Comparison of ENCODE assay signal across 8 mouse cellular contexts in genomic region chr6:128839921-128840320, GRCm38 (mm10). TPM values are rescaled to one million over a fixed set of nuclear protein-coding genes. Genes with fewer than 3 reads are reported as not detected.
A peak's percentile ranks its signal among the peaks of the same experiment; 100 is the strongest.
DNase-seq lines count a peak whose midpoint lies in the region; ATAC-seq and TF ChIP-seq lines count a peak whose summit lies in the region.

No protein-coding gene starts in this region.

- H3K27ac ChIP-seq in forebrain, embryonic 14.5 days (ENCODE audit: low read depth, low read length), result no peak overlapping the region
- H3K27ac ChIP-seq in lung, postnatal 0 days (ENCODE audit: low read length), result peak overlapping the region; percentile 99; the same call in 1 of the 2 replicates

- no peaks in the 10 kb centered on the region for H3K9me3 ChIP-seq in forebrain, embryonic 14.5 days (replicated peaks; ENCODE audit: control insufficient read depth, low read length)
- H3K9me3 ChIP-seq in lung, postnatal 0 days (ENCODE audit: low read length), result no peaks in the 10 kb centered on the region

- peak; percentile 21 for DNase-seq in cerebellum, adult 11 months
- no peak for DNase-seq in cerebellum, postnatal 4 days (ENCODE audit: low spot score in 2 of 2)
- DNase-seq in 3T3-L1 (ENCODE audit: low read depth, low spot score), result peak; percentile 36
- no peak for DNase-seq in forebrain, embryonic 14.5 days (ENCODE audit: low spot score)
- no peak for DNase-seq in lung, postnatal 0 days (ENCODE audit: low spot score)
- DNase-seq in adrenal gland, postnatal 25 days, result no peak
- DNase-seq in right cerebral cortex, postnatal 25 days, result no peak

- WGBS in forebrain, embryonic 14.5 days, result 77% methylated on average over 7 of the region's 7 CpGs
- WGBS in lung, postnatal 0 days, result 28% methylated on average over 7 of the region's 7 CpGs

- no peak for ATAC-seq in forebrain, embryonic 14.5 days
- ATAC-seq in lung, postnatal 0 days, result no peak
- no peak for ATAC-seq in megakaryocyte-erythroid progenitor cell, adult 5-6 weeks (replicated peaks; ENCODE audit: low FRiP score, low TSS enrichment, poor library complexity, severe bottlenecking)

- peaks cover 6% of the 10 kb centered on the region for H3K4me1 ChIP-seq in forebrain, embryonic 14.5 days (ENCODE audit: control insufficient read depth, insufficient read depth, low read length)
- peaks cover 11% of the 10 kb centered on the region; the same call in 1 of the 2 replicates for H3K4me1 ChIP-seq in lung, postnatal 0 days (ENCODE audit: insufficient read depth, low read depth, low read length)

- H3K4me2 ChIP-seq in forebrain, embryonic 14.5 days (ENCODE audit: low read length), result peak overlapping the region; percentile 52
- peak overlapping the region; percentile 74; the same call in 1 of the 2 replicates for H3K4me2 ChIP-seq in lung, postnatal 0 days (replicated peaks; ENCODE audit: low read depth, low read length)

- no peak for TF ChIP-seq EP300 in lung, postnatal 0 days (IDR thresholded peaks at IDR 0.05)

- peak overlapping the region; percentile 51; the same call in 1 of the 2 replicates for H3K4me3 ChIP-seq in forebrain, embryonic 14.5 days (ENCODE audit: low read depth, low read length)
- peak overlapping the region; percentile 81; the same call in 1 of the 2 replicates for H3K4me3 ChIP-seq in lung, postnatal 0 days (ENCODE audit: low read depth, low read length)

- no peak overlapping the region for H3K9ac ChIP-seq in forebrain, embryonic 14.5 days (ENCODE audit: low read length)
- H3K9ac ChIP-seq in lung, postnatal 0 days (replicated peaks; ENCODE audit: low read depth), result no peak overlapping the region

- H3K36me3 ChIP-seq in forebrain, embryonic 14.5 days (ENCODE audit: control insufficient read depth, insufficient read depth, low read length), result no peaks in the 10 kb centered on the region
- no peaks in the 10 kb centered on the region for H3K36me3 ChIP-seq in lung, postnatal 0 days (ENCODE audit: insufficient read depth, low read length)

- H3K27me3 ChIP-seq in forebrain, embryonic 14.5 days (replicated peaks; ENCODE audit: control insufficient read depth, insufficient read depth, low read length), result no peaks in the 10 kb centered on the region
- H3K27me3 ChIP-seq in lung, postnatal 0 days (replicated peaks; ENCODE audit: insufficient read depth, low read length), result no peaks in the 10 kb centered on the region

- no peak for TF ChIP-seq CTCF in lung, postnatal 0 days (IDR thresholded peaks at IDR 0.05)

RNA-seq across cellular contexts. Expression of gene Klrb1b, which starts 13.8 kb away (rescaled TPM):
- polyA plus RNA-seq in forebrain, embryonic 14.5 days (2014; fragmentation: Nextera tagmentation; extraction: Ambion mirVana), result not detected in 2 replicates
- 0.26 and 0.35 TPM in 2 replicates for polyA plus RNA-seq in lung, postnatal 0 days (2015; fragmentation: Nextera tagmentation; extraction: Ambion mirVana)
- not detected in 2 replicates for total RNA-seq in adrenal gland, postnatal 25 days (2021)
- 0.94 TPM in 1 of 2 replicates, not detected in the other for total RNA-seq in megakaryocyte-erythroid progenitor cell, adult 5-6 weeks (2014; fragmentation: Nextera tagmentation)
- 1.8 and 5.5 TPM in 2 replicates for total RNA-seq in megakaryocyte-erythroid progenitor cell, adult 5-6 weeks (2017)

RNA-seq across cellular contexts. Expression of gene Gm44511, which starts 13.8 kb away (rescaled TPM):
- polyA plus RNA-seq in forebrain, embryonic 14.5 days (2014; fragmentation: Nextera tagmentation; extraction: Ambion mirVana), result not detected in 2 replicates
- polyA plus RNA-seq in lung, postnatal 0 days (2015; fragmentation: Nextera tagmentation; extraction: Ambion mirVana), result 0.26 TPM in 1 of 2 replicates, not detected in the other
- total RNA-seq in adrenal gland, postnatal 25 days (2021), result not detected in 2 replicates
- total RNA-seq in megakaryocyte-erythroid progenitor cell, adult 5-6 weeks (2014; fragmentation: Nextera tagmentation), result not detected in 2 replicates
- not detected in 2 replicates for total RNA-seq in megakaryocyte-erythroid progenitor cell, adult 5-6 weeks (2017)

RNA-seq across cellular contexts. Expression of gene Clec2i, which starts 47.5 kb away (rescaled TPM):
- not detected in 2 replicates for polyA plus RNA-seq in forebrain, embryonic 14.5 days (2014; fragmentation: Nextera tagmentation; extraction: Ambion mirVana)
- 0.11 and 0.14 TPM in 2 replicates for polyA plus RNA-seq in lung, postnatal 0 days (2015; fragmentation: Nextera tagmentation; extraction: Ambion mirVana)
- not detected in 2 replicates for total RNA-seq in adrenal gland, postnatal 25 days (2021)
- total RNA-seq in megakaryocyte-erythroid progenitor cell, adult 5-6 weeks (2014; fragmentation: Nextera tagmentation), result 0.90 and 1.5 TPM in 2 replicates
- total RNA-seq in megakaryocyte-erythroid progenitor cell, adult 5-6 weeks (2017), result 3.4 and 4.3 TPM in 2 replicates

RNA-seq across cellular contexts. Expression of gene Klrb1c, which starts 50.9 kb away (rescaled TPM):
- not detected in 2 replicates for polyA plus RNA-seq in forebrain, embryonic 14.5 days (2014; fragmentation: Nextera tagmentation; extraction: Ambion mirVana)
- polyA plus RNA-seq in lung, postnatal 0 days (2015; fragmentation: Nextera tagmentation; extraction: Ambion mirVana), result 0.41 and 0.50 TPM in 2 replicates
- total RNA-seq in adrenal gland, postnatal 25 days (2021), result not detected in 2 replicates
- total RNA-seq in megakaryocyte-erythroid progenitor cell, adult 5-6 weeks (2014; fragmentation: Nextera tagmentation), result 0.39 and 1.2 TPM in 2 replicates
- 1.3 and 14.3 TPM in 2 replicates for total RNA-seq in megakaryocyte-erythroid progenitor cell, adult 5-6 weeks (2017)

RNA-seq across cellular contexts. Expression of gene BC035044, which starts 51.0 kb away (rescaled TPM):
- polyA plus RNA-seq in forebrain, embryonic 14.5 days (2014; fragmentation: Nextera tagmentation; extraction: Ambion mirVana), result 0.52 and 0.65 TPM in 2 replicates
- polyA plus RNA-seq in lung, postnatal 0 days (2015; fragmentation: Nextera tagmentation; extraction: Ambion mirVana), result 0.58 and 1.2 TPM in 2 replicates
- total RNA-seq in adrenal gland, postnatal 25 days (2021), result 0.18 TPM in 1 of 2 replicates, not detected in the other
- total RNA-seq in megakaryocyte-erythroid progenitor cell, adult 5-6 weeks (2014; fragmentation: Nextera tagmentation), result 3.0 and 8.4 TPM in 2 replicates
- 0.85 and 13.2 TPM in 2 replicates for total RNA-seq in megakaryocyte-erythroid progenitor cell, adult 5-6 weeks (2017)

Comparison
In these comparisons a context has a peak if more than half of its experiments do, and no peak if none do; other contexts are left out.
1. DNase-seq: peak in cerebellum, adult 11 months (single experiment) and 3T3-L1 (single experiment); none in cerebellum, postnatal 4 days (0 of 2), forebrain, embryonic 14.5 days (single experiment), lung, postnatal 0 days (single experiment), adrenal gland, postnatal 25 days (single experiment) and right cerebral cortex, postnatal 25 days (single experiment).